Comparison of ENCODE assay signal across 20 mouse cellular contexts in genomic region chr6:70718164-70718563, GRCm38 (mm10).
DNase-seq lines count a peak whose midpoint lies in the region; TF ChIP-seq lines count a peak whose summit lies in the region.
"Had no signal": no experiment of that assay in that cellular context is flagged by ENCODE, and none has a peak within 500 bp of the region (broad histone marks: within the 10 kb centered on the region; RNA-seq: fewer than 3 reads in every experiment).

No protein-coding gene starts in this region.

- H3K79me2 ChIP-seq in CH12.LX (replicated peaks; ENCODE audit: control insufficient read depth, extremely low read depth, insufficient read depth, poor library complexity, severe bottlenecking), result peaks cover 23% of the 10 kb centered on the region; the same call in 1 of the 2 replicates

- dilution Hi-C loops in CH12.LX (cut with MboI; ENCODE audit: extremely low pct_ligation_motif_present, extremely low pct_unique_long_range_greater_than_20kb, low sequenced_read_pairs), result no loop called here

- no peak for TF ChIP-seq POLR2A in spleen, adult 2 months (IDR thresholded peaks at IDR 0.05; ENCODE audit: low read depth, low read length)
- TF ChIP-seq POLR2A in CH12.LX (IDR thresholded peaks at IDR 0.05; ENCODE audit: low read depth, low read length), result peak; percentile 55

- in situ Hi-C loops in CH12.LX (cut with MboI; ENCODE audit: low pct_ligation_motif_present, low pct_unique_long_range_greater_than_20kb, low sequenced_read_pairs), result no loop called here

- H3K27me3 ChIP-seq in spleen, adult 2 months (ENCODE audit: control insufficient read depth, insufficient read depth, low read length), result no peaks in the 10 kb centered on the region
- no peaks in the 10 kb centered on the region for H3K27me3 ChIP-seq in CH12.LX (replicated peaks)
- no peaks in the 10 kb centered on the region for H3K27me3 ChIP-seq in splenic B cell, adult 2 months (ENCODE audit: control insufficient read depth, insufficient read depth, low read length, poor library complexity, severe bottlenecking)

- TF ChIP-seq CTCF in spleen, adult 2 months (IDR thresholded peaks at IDR 0.05; ENCODE audit: extremely low read depth, insufficient read depth, insufficient read length, insufficient replicate concordance), result no peak
- TF ChIP-seq CTCF in CH12.LX (conservative IDR thresholded peaks at IDR 0.05 in 1 of 2, IDR thresholded peaks at IDR 0.05 in 1 of 2; ENCODE audit: low read depth in 2 of 2, low read length in 2 of 2), result no peak

- H3K4me1 ChIP-seq in spleen, adult 2 months (ENCODE audit: control insufficient read depth, insufficient read depth, insufficient read length), result no peaks in the 10 kb centered on the region
- H3K4me1 ChIP-seq in CH12.LX (ENCODE audit: control insufficient read depth in 1 of 2, insufficient read depth in 2 of 2), result peaks cover 0 to 7% of the 10 kb centered on the region in 2 experiments; a peak in 2 of 4 replicates

- TF ChIP-seq EP300 in CH12.LX (IDR thresholded peaks at IDR 0.05; ENCODE audit: low read length), result no peak

- H3K4me3 ChIP-seq in spleen, adult 2 months (ENCODE audit: extremely low read depth, insufficient read depth, insufficient read length), result no peak overlapping the region
- peak overlapping the region; percentile 60 to 83 (median 77) for H3K4me3 ChIP-seq in CH12.LX (replicated peaks in 1 of 3; ENCODE audit: low read depth in 2 of 3, low read length in 2 of 3, poor library complexity in 1 of 3)

- TF ChIP-seq RAD21 in CH12.LX (IDR thresholded peaks at IDR 0.05; ENCODE audit: low read depth, low read length), result no peak

- peak overlapping the region; percentile 51; the same call in 1 of the 2 replicates for H3K4me2 ChIP-seq in CH12.LX (ENCODE audit: insufficient read depth, low read depth, poor library complexity, severe bottlenecking)

- 77% methylated on average over 4 of the region's 4 CpGs for WGBS in spleen, adult 2 months

- peak overlapping the region; percentile 39 for H3K27ac ChIP-seq in spleen, adult 2 months (ENCODE audit: insufficient read depth, low read length)
- peak overlapping the region; percentile 95 for H3K27ac ChIP-seq in CH12.LX (ENCODE audit: insufficient read depth, low read depth)

- no peaks in the 10 kb centered on the region for H3K9me3 ChIP-seq in CH12.LX (replicated peaks; ENCODE audit: low read length)
- H3K9me3 ChIP-seq: G1E had no signal

- DNase-seq in spleen, adult 2 months (ENCODE audit: low read depth in 1 of 2, low spot score in 2 of 2), result no peak
- no peak for DNase-seq in spleen, adult 18-20 months
- DNase-seq in CH12.LX (ENCODE audit: extremely low read depth), result no peak
- DNase-seq in adipocyte (ENCODE audit: low spot score), result peak; percentile 1
- peak; percentile 5 for DNase-seq in splenic B cell, adult 2 months (ENCODE audit: low read depth, low spot score)
- no peak for DNase-seq in kidney, postnatal 10 days
- DNase-seq in left cerebral cortex, adult 8-10 months (ENCODE audit: low spot score in 2 of 2), result no peak
- DNase-seq in adrenal gland, postnatal 36 days, result no peak
- DNase-seq: adrenal gland, adult 2 months; adrenal gland, adult 8-10 months; adrenal gland, postnatal 10 days; adrenal gland, postnatal 14 days; adrenal gland, postnatal 25 days; B cell, adult 2 months; cerebellum, adult 11 months; cerebellum, adult 11-12 months; cerebellum, adult 18-20 months; cerebellum, adult 2 months; cerebellum, adult 8-10 months had no signal

- H3K36me3 ChIP-seq in spleen, adult 2 months (ENCODE audit: control insufficient read depth, insufficient read depth, low read length), result peaks cover 2% of the 10 kb centered on the region; the same call in 1 of the 2 replicates
- H3K36me3 ChIP-seq in CH12.LX (replicated peaks in 1 of 2; ENCODE audit: control insufficient read depth in 1 of 2, insufficient read depth in 1 of 2, low read length in 1 of 2), result peaks cover 7 to 9% of the 10 kb centered on the region in 2 experiments
- H3K36me3 ChIP-seq in splenic B cell, adult 2 months (ENCODE audit: control insufficient read depth, insufficient read depth, low read length, poor library complexity, severe bottlenecking), result peaks cover 8% of the 10 kb centered on the region
- H3K36me3 ChIP-seq: G1E had no signal

- peak overlapping the region; percentile 79 for H3K9ac ChIP-seq in CH12.LX (ENCODE audit: insufficient read depth, low read depth)

TF ChIP-seq in CH12.LX, 34 proteins besides CTCF, POLR2A, EP300 and RAD21:
- TF ChIP-seq TBP (conservative IDR thresholded peaks at IDR 0.05; ENCODE audit: low read depth, low read length), result peak; percentile 55; the same call in 1 of the 2 replicates
- no peak for TF ChIP-seq JUND (conservative IDR thresholded peaks at IDR 0.05; ENCODE audit: low read depth, low read length)

Comparison
In these comparisons a context has a peak if more than half of its experiments do, and no peak if none do; other contexts are left out.
1. DNase-seq: peak in adipocyte (single experiment) and splenic B cell, adult 2 months (single experiment); none in spleen, adult 2 months (0 of 2), spleen, adult 18-20 months (0 of 2), CH12.LX (single experiment), kidney, postnatal 10 days (single experiment), left cerebral cortex, adult 8-10 months (0 of 2) and adrenal gland, postnatal 36 days (0 of 2).